Mouse (Mus musculus) kidney, adult 18-20 months (tissue): ENCODE results near the gene Dlx3.

ENCODE experiments used
- DNase-seq: peaks from one replicate; pipeline ENCODE4 v3.0.0; 2021

The Dlx3 gene

DNA sequence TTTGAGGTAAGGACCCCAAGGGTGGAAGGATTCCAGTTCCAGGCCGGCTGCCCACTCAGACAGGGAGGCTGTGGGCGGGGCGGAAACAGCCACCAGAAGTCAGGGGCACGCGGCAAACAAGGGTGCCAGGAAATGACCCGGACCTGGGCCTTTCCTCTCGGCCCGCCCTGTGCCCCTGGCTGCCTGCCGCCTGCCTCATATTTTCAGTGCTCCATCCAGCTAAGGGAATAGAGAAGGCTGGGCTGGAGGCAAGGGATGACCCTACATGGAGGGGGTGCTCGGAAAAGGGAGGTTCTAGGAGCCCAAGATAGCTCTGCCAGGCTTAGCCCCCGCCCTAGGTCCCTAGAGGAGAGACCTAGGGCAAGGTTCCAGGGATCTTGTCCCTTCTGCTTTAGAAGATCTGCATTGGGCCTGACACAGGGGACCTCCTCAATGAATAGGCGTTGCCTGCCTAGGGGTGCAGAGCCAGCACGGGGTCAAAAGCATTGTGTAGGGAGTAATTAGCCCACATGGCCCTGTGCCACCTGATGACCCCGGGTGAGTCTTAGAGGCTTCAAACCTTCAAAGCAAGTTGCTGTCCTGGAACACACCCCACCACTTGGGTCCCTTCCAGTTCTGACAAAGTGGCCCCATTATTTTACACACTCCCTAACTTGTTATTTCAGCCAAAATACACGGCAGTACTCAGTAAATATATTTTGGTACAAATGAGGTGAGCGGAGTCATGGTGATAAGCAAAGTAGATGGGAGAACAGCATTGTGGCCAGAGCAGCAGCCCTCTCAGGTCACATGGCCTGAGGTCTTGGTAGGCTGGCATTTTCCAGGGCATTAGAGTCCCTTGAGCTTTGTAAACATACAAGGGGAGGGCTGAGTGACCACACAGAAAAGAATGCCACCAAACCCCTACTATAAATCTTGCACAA is 30.8 kb upstream of the Dlx3 start:
- DNase-seq: peak; percentile 75

DNA sequence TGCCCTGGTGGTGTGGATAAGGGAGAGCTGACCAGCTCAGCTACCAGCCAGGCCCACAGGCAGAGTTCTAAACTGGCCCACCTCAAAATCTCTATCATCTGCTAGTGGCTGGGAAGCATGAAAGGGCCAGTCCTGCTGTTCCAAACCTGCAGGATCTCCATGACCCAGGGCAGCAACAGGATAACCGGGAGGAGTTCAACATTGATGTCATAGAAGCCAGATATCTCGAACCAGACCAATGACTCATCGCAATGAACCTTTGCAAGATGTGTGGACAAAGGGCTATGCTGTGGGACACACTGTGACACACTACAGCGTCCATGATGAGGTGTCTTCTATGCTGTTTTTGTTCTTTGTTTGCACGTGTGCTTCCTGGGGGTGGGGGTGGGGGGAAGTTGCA is 26.8 kb upstream of the Dlx3 start:
- no peak for DNase-seq

DNA sequence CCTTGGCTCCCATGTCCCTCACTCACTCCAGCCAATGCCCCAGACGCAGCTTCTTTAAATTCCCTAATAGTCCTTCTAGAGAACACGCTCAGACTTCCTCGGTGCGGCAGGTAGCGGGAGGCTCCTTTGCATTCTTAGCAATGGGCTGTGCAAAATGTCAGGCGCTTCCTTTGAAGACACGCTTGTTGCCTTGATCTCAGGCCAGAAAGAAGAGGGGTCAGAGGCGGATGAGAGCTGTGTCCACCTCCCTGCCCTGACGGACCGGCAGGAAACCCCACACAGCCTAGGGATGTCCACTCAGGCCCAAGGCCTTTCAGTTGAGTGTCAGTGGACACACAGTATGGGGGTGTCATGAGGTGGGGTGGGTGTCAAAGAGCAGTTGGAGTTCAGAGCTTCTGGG is 24.3 kb upstream of the Dlx3 start:
- DNase-seq: no peak

DNA sequence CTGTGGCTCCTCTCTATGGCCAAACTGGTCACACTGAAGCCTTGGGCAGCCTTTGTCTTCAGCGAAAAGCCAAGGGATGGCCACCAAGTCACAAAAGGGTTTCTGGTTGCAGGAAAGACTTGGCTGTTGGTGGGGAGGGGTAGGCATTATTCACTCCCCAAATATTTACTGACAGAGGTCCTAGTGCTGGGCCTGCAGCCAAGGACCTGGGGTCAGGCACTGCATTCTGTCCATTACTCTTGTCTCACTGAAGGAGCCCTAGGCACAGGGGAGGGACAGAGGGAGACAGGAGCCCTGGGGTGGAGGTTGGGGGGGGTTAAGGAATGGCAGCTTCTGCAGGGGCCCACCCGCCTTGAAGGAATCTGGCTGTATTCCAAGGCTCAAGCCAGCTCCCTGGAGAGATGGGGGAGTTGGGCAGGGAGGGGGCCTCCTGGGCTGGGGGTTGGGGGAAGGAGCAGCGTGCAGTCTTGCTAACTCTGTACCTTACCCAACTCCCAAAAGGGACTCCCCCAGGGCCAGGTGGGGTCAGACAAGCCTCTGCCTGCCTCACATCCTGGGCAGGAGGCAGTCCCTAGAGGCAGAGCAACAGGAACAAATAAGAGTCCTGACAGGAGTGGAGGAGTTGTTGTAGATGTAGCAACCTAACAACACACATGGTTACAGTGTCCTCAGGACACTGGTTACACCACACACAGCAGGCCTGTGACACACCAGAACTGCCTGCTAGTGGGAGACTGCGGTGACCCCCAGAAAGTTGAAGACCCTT is 23.1 kb upstream of the Dlx3 start:
- no peak for DNase-seq

GRCm38 (mm10) chr11:95097889-95098288 is 22.0 kb upstream of the Dlx3 start:
- DNase-seq: no peak

- DNase-seq: no peak
Observed at GRCm38 (mm10) chr11:95098346-95099095, 21.4 kb upstream of the Dlx3 start.

GRCm38 (mm10) chr11:95100393-95100792 is 19.5 kb upstream of the Dlx3 start:
- DNase-seq: no peak

GRCm38 (mm10) chr11:95101071-95101788 is 18.7 kb upstream of the Dlx3 start:
- DNase-seq: no peak

DNA sequence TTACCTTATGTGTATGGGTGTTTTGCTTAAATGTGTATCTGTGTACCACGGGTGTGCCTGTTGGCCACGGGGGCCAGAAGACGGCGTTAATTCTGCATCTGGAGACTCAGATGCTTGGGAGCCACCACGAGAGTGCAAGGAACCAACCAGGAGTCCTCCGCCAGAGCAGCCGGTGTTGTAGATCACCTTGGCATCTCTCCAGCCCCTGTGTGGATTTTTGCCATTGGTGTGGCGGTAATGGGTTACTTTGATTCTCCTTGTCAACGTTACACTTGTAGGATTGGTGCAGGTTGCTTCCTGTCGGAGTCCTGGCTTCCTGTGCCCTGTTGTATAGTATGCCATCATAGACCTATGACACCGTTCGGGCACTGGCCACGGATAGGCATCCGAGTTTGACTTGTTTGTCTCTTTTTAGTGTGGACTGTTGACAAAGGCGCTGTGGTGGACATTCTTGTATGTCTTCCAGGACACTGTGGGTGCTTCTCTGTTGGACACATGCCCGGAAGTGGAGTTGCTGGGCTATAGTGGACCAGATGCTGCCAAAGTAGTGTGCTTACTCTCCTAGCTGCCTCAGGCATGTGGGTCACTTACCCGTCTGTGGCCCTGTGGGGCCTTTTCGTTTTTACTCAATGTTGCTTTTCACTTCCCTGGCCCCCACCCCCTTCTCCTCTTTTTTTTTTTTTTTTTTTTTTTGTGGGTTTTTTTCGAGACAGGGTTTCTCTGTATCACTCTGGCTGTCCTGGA is 17.6 kb upstream of the Dlx3 start:
- DNase-seq: no peak

DNA sequence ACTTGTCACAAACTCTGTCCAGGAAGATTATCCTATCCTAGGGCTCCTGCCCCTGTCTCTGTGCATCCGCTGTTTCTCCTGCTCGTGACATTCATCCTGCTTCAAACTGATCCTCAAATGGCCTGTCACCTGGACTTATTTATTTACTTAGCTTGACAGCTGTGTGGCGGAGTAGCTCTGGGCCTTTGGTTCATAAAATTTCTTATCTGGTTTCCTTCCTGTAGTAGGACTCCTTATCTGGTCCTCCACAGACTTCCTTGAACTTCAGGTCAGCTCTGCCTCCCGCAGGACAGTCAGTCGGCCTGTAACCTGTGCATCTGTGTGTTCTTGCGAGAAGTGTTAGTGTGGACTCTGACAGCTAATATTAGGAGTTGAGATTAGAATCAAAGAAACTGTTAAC is 15.7 kb upstream of the Dlx3 start:
- DNase-seq: no peak

- no peak for DNase-seq
Observed at GRCm38 (mm10) chr11:95105274-95105874, 14.5 kb upstream of the Dlx3 start.

- peak; percentile 86 for DNase-seq
Observed at GRCm38 (mm10) chr11:95106440-95107236, 13.3 kb upstream of the Dlx3 start.

DNA sequence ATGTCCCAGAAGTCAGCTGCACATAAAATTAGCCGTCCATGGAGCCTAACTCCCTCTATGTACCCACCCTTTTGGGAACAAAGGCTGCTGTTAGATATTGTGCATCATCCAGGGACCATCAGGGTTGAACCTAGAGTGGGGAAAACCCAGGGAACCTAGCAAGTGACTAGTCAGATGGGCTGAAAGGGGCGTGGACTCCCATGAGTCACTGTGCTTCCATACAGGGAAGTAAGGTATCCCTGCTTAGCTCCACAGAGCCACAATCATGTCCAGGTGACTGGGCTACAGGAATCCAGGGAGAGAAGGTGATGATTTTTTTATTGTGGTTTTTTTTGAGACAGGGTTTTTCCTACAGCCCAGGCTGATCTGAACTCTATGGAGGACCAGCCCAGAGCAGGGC is 10.9 kb upstream of the Dlx3 start:
- no peak for DNase-seq

- DNase-seq: no peak
Observed at GRCm38 (mm10) chr11:95110081-95110480, 9.8 kb upstream of the Dlx3 start.

- DNase-seq: peak; percentile 76
Observed at GRCm38 (mm10) chr11:95117030-95117429, 2.9 kb upstream of the Dlx3 start.

DNA sequence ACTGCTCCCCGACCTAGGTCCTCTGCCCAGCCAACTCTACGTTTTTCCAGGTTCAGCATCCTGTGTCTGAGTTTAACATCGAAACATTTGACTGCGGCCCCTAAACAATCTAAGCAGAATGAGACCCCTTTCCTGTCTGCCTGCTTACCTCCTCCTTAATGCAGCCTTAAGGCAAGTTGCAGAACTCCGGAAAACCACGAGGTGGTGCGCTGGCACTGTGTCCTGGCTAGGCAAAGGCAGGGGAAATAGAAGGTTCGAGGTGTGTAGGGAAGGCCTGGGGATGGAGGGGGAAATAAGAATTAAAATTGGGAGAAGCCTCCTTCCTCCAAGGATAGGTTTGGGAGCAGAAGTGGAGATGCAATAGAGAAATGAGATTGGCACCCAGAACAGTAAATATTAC is 1.4 kb upstream of the Dlx3 start:
- DNase-seq: peak; percentile 80

GRCm38 (mm10) chr11:95120633-95121020 is 708 bp downstream of the Dlx3 start:
- no peak for DNase-seq

GRCm38 (mm10) chr11:95121161-95122099 is 1.5 kb downstream of the Dlx3 start:
- no peak for DNase-seq

DNA sequence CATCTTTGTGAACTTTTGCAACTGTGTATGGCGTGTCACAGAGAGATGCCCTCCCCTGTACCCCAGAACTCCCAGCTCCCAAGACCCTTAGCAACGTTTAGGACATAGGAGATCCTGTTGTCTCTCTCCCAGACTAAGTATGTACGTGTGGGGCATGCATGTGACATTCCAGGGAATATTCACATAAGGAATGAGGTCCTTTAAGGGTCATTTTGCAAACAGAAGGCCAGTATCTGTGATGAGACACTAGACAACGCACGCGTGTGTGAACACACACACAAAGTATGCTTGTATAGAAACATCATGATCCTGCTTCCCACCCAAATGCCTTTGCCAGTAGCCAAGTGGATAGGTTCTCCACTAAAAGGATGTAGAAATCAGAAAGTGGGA is 2.2 kb downstream of the Dlx3 start:
- DNase-seq: no peak
